Mouse (Mus musculus): Measurements from ENCODE around the gene Tac4.
A peak's percentile ranks its signal among the peaks of the same experiment; 100 is the strongest.

Gene Tac4

DNA sequence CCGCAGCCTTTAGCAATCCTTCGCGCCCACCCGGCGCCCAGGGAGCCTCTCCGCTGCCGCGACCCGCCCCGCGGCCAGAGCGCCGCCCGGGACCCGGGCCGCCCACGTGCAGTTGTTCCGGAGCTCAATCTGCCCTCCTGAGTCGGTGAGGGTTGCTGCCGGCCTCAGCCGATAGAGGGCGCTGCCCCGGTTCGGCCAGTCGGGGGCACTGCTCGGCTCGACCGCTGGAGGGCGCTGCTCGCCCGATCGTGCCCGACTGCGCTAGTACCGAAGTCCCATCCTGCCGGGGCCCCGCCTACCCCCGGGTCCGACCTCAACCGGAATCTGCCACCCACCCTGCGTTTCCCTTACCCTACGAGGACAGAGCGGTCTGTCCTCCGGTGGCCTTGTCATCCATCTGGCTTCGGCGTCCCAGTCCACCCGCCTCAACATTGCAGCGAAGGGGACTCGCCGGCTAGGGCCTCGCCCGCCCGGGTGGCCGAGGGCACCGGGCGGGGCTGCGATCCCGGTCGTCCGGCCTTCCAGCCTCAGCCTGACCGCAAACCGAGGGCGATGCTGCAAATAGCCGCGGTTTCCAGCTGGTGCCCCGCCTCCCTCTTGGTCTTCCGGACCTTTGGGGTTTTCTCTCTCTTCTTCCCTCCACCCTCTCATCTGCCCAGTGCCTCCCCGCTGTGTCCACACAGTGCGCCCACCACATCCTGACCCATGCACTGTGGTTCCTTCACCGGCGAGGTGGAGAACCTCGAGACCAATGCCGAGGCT is 2.1 kb upstream of the Tac4 start:
- peak; percentile 67 for DNase-seq (ENCODE audit: extremely low read depth, low read depth)

DNA sequence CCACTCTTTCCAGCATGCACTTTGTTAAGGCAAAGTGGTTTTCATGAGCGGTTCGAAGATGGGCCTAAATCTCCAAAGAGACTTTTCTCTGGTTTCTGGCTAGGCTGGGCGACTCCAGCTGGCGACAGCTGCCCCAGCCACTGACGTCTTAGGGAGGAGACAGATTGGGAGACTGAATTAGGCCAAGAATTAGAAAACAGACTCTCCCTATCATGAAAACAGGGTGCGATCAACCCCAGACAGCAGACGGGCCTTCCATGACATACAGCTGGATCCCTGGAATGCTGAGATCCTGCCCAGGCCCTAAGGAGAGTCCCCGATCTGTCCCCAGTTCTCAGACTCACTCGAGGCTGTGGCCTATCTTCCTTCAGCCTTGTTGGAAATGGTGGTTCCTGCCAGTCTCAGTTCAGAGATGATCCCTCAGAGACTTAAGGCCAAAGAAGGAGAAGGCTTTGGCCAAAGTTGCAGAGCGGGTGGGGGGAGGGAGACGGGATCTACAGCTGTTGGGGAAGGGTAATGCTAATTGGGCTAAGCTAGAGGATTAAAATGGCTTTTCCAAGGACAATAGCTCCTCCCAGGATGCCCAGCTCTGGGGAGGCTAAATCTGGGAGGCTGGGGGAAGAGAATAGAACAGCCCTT is 2.6 kb downstream of the Tac4 start:
- no peak for DNase-seq (ENCODE audit: extremely low read depth, low read depth)

DNA sequence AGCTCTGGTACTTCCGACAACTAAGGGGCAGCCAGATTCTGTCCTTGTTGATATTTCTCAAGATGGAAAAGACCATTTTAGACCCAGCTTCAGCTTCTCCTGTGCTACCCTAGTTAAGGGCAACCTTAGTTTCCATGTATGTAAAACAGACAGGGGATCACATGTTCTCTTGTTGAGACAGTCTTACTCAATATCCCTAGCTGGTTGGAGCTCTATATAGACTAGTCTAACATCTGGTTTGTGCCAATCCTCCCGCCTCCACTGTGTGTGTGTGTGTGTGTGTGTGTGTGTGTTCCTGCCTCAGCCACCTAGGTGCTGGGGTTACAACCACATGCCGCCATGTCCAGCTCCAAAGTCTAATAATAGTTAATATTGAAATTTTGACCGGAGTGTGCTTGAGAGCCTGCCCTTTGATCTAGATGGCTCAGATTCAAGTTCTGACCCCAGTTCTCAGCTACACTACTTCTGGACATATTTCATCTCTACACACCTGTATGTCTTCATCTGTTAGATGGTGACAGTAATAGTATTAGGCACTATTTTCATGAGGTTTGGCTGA is 3.2 kb downstream of the Tac4 start:
- no peak for DNase-seq (ENCODE audit: extremely low read depth, low read depth)

DNA sequence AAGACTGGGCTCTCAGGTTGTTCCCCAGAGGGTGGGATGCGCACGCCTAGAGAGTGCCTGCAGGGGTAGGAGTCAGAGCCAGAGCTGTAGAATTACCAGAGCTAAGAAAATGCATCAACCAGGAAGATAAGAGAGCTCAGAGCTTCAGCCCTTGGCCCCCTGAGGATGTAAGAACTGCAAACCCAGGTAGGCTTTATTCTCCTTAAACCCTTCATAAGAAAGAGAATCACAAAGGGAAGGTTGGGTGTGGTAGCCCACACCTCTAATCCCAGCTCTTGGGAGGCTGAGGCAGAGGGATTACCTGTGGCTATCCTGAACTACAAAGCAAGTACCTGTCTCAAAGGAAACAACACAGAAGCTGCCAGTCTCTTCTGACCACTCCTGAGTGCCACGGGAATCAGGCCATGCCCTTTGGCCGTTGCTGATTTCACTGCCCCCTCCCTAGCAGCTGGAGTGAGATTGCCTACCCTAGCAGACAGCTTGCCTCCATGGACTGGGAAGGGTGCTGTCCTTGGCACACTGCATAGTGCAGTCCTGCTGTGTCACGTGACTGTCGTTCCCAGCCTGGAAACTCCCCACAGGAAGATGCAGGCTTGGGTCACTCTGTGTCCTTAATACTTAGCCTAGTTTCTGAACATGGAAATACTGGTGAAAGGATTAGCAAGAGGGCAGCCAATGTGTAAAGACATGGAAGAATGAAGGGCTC is 5.4 kb downstream of the Tac4 start:
- DNase-seq (ENCODE audit: extremely low read depth, low read depth), result no peak

DNA sequence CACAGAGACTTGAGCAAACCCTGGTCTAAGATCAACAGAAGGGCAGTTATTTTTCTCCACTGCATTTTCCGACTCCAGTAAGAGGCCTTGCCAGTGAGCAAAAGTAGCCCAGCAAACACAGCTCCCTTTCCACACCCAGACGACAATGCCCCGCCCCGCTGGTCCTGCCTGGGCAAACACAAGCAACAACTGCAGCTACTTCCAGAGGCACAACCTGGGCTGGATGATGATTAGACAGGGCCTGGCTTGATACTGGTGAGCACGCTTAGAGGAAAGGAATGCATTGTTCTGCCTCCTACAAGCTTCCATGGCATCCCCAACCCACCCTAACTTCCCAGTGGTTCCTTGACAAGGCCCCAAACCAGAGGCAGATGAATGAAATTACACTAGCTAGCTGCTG is 12.3 kb downstream of the Tac4 start:
- no peak for DNase-seq (ENCODE audit: extremely low read depth, low read depth)

DNA sequence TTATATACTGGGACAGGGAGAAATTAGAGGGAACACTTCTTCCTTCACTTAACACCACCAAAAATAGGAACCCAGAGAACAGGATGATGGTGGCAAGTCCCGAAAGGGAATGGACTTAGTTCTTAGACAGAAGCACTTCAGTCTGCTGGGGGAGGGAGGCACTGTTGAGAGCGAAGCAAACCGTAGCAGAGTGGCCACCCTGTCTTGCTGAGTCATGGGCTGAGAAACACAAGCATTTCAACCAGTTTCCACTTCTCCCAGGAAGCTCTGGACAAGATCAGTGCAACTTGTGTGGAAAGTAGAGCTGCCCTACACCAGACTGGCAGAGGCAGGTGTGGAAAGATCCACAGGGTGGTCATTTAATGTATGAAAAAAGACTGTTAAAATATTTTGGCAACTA is 13.3 kb downstream of the Tac4 start:
- no peak for DNase-seq (ENCODE audit: extremely low read depth, low read depth)

DNA sequence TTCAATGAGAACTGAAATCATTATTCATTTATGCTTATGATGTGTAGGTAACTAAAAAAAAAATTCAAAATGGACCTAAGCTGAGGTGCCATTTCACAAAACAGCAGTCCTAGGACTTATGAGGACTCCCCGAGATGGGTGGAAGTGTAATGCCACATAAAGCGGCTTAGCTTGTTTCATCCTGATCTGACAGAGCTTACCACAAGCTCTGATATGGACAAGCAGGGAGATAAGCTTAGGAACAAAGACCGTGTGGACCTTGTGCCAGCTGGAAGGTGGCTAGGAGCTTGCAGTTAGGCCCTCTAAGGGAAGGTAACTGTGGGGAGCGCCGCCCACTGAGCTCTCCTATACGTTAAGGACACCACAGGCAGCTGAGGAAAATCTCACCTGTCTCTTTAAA is 14.7 kb downstream of the Tac4 start:
- no peak for DNase-seq (ENCODE audit: extremely low read depth, low read depth)

DNA sequence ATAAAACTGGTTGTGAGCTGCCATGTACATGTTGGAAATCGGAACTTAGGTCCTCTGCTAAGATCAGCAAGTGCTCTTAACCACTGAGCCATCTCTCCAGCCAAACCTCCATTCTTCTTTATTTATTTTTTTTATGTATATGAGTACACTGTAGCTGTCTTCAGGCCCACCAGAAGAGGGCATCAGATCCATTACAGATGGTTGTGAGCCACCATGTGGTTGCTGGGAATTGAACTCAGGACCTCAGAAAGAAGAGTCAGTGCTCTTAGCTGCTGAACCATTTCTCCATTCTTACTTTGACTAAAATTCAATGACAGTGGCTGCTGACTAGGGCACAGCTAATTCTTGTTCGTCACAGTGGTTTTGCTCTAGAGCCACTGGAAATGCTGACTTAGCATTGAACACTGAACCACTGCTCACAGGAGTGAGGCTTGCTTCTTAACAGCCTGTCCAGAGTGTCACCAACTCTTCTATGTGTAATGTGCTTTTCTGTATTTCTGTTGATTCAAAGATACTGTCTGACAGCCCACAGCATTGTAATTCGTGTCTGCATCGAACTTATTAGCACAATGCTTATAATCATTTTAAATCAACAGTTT is 17.8 kb downstream of the Tac4 start:
- no peak for DNase-seq (ENCODE audit: extremely low read depth, low read depth)

DNA sequence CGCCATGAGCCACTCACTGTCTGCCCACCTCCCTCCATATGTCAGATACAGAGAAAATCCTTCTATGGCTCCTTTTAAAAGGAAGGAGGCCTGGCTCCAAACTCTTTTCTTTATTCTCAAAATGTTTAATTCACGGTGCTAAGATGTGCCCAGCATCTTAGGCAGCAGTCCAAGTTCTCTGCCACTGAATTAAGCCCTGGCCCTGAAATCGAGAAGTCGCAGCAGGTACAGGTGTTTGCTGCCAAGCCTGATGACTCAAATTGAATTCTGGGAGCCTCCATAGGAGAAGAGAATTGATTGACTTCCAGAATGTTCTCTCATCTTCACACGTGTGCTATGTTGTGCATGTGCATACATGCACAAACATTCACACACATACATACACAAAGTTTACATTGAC is 21.0 kb downstream of the Tac4 start:
- DNase-seq (ENCODE audit: extremely low read depth, low read depth), result no peak

DNA sequence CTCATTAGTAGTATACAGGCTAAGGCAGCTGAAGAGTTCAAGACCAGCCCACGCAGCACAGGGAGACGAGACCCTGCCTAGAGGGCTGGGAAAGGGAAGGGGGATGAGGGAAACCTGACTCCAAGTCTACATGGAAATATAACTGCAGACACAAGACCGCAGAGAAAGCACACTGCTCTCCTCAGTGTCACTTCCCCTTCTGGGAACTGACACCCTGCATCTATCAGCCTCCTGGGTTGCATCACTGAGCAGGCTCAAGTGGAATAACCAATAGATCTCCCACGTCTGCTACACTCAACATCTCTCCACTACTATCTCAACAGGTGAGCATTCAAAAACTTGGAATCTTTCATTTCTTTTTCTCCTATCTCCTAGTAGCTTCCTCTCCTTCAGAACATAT is 30.7 kb downstream of the Tac4 start:
- DNase-seq (ENCODE audit: extremely low read depth, low read depth), result peak; percentile 34

DNA sequence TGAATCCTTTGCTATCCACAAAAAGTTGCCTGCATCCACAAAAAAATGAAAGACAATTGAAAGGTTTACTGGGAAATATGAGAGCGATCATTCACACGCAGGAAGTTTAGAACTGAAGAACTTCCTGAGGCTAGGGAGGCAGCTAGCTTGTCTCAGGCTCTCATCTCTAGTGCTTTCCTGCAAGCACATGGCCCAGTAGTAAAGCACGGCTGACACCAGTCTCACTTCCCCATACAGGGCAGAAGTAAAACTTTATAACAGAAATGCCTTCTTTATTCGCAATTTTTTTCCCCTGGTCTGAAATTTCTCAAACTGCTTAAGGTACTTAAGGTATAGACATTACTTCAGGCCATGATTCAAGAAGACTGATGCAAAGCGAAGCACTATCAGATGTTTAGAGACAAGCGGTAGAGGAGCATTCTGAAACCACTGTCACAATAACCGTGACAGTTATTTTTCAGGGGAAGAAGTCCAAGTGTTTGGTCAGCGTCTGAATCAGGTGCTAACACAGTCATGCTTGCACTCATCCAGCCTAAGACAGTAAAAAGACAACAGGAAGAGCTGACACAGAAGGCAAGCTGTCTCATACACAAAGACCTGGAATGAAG is 31.8 kb downstream of the Tac4 start:
- DNase-seq (ENCODE audit: extremely low read depth, low read depth), result no peak

DNA sequence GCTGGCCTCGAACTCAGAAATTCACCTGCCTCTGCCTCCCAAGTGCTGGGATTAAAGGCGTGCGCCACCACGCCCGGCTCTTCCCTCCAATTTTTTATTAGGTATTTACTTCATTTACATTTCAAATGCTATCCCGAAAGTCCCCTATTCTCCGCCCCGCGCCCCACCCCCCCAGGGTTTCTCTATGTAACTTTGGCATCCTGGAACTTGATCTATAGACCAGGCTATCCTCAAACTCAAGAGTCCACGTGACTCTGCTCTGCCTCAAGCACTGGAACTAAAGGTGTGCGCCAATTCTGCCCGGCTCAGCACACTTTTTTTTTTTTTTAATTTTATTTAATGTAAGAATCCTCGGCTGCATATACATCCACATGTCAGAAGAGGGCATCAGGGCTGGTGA is 34.4 kb downstream of the Tac4 start:
- no peak for DNase-seq (ENCODE audit: extremely low read depth, low read depth)

DNA sequence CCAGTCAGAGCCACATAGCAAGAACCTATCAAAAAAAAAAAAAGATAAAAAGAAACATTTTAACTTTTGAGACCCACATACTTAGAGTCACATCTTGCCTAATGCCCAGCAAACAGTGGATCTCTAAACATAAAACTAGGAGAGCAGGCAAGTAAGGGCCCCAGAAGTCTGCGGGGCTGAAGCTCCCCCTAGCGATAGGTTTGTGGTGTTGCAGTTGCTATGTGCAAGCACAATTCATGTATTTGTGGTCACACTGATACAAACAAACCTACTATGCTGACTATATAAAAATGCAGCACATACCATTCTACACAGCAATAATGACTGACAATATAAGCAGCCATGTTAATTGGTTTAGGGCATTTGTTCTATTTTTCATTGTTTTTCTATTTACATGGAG is 36.8 kb downstream of the Tac4 start:
- DNase-seq (ENCODE audit: extremely low read depth, low read depth), result peak; percentile 40

DNA sequence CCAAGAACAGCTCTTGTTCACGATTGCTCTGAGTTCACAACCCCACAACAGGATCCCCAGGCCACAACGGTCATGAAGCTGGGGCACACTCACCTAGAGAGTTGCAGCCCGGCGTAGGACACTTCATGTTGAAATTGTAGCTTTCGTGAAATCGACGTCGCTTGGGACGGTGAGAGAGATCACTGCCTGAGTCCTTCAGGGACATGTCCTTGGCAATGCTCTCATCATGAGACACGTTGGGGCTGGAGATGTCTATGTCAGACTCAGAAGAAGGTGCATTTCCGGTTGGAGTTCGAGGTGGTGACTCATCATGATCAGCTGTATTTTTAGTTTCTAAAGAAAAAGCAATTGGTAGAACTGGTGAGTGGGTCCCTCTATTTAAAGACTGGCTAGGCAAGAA is 38.6 kb downstream of the Tac4 start:
- DNase-seq (ENCODE audit: extremely low read depth, low read depth), result no peak

DNA sequence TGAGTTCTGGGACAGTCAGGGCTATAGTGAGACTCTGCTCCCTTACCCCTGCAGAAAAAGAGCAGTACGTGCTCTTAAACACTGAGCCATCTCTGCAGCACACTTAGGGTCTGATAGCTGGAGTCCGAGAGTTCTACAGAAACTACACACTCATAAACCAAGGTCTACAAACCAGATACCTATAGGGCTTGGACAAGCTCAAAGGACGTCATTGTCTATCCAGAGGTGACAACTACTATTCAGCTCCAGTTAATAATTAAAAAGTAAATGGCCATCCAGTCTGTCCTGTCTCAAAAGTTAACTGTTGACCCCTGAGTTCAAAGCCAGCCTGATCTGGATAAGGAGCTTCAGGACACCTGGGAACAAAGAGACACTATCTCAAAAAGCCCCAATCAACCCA is 40.4 kb downstream of the Tac4 start:
- DNase-seq (ENCODE audit: extremely low read depth, low read depth), result no peak

DNA sequence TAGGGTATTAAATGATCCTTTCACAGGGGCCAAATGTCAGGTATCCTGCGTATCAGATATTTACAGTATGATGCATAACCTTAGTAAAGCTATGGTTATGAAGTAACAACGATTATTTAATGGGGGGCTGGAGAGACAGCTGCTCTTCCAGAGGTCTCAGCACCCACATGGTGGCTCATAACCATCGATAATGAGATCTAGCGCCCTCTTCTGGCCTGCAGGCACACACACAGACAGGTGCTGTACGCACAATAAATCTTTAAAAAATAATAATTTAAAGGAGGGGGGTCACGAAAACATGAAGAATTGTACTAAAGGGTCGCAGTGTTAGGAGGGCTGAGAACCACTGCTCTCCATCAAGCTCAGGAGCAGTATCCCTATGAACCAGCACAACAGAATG is 44.3 kb downstream of the Tac4 start:
- no peak for DNase-seq (ENCODE audit: extremely low read depth, low read depth)

DNA sequence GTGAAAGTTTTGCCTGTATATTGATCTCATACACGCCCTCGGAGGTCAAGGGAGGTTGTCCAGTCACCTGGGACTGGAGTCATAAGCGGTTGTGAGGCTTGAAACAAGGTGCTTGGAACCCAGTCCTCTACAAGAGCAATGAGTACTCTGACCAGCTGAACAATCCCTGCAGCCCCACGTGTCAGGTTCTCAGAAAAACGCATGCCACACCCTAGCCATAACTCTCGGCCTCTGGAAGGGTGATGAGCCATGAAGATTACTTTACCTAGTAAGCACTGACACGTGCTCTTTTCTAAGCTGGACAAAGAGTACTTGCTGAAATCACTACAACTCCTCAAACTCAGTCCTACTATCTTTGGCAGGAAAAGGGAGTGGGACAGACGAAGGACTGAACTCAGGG is 46.2 kb downstream of the Tac4 start:
- no peak for DNase-seq (ENCODE audit: extremely low read depth, low read depth)

DNA sequence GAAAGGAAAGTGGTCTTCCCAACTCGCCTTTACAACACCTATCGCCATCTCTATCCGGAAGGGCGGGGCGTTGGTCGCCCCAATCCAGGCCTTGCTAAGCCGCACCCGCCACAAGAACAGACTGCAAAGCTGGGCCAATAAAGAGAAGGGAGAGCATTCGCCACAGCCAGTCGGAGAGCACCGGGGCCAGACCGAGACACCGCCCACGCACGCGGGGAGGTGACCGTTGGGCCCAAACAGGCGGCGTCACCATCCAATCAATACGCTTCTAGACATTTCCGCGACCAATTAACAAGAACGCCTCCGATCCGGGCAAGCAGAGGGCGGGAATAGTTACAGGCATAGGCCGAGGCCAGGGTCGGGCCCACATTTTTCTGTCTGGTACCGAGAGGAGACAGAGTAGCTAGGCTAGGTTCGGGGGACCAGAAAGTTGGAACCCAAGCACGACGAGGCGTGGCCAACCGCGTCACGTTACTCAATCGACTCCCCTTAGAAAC is 48.2 kb downstream of the Tac4 start:
- peak; percentile 96 for DNase-seq (ENCODE audit: extremely low read depth, low read depth)

DNA sequence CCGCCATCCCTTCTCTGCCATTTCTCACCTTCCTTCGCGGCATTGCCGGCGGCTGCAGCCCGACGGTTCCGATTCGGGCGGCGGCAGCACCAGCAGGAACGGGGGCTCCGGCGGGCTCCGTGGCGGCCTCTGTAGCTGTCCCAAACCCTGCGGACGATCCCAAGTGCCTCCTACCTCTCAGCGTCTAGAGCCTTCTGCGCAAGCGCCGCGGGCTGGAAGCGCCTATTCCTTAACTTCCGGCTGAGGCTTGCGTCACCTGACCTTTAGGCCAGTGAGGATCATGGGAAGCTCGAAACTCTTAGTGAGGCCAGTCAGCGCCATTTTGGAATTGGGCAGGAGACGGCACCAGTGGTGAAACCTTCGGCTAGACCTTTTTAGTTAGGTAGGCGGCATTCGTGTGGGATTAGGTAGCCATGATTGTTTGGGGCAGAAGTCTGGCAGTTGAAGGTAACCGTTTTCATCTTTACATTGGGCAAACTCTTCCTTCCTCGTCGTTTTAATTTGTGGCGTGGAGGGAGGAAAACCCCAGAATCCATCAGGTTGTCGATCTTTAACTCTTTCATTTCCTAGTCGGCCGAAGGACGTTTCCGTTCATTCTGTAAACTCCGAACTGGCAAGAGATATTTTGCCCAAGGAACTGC is 48.8 kb downstream of the Tac4 start, which contains the start of gene Kat7:
Gene Kat7 (minus strand): TSS at position 240 of the 641 bp plus-strand sequence.
- peak; percentile 99 for DNase-seq (ENCODE audit: extremely low read depth, low read depth)

DNA sequence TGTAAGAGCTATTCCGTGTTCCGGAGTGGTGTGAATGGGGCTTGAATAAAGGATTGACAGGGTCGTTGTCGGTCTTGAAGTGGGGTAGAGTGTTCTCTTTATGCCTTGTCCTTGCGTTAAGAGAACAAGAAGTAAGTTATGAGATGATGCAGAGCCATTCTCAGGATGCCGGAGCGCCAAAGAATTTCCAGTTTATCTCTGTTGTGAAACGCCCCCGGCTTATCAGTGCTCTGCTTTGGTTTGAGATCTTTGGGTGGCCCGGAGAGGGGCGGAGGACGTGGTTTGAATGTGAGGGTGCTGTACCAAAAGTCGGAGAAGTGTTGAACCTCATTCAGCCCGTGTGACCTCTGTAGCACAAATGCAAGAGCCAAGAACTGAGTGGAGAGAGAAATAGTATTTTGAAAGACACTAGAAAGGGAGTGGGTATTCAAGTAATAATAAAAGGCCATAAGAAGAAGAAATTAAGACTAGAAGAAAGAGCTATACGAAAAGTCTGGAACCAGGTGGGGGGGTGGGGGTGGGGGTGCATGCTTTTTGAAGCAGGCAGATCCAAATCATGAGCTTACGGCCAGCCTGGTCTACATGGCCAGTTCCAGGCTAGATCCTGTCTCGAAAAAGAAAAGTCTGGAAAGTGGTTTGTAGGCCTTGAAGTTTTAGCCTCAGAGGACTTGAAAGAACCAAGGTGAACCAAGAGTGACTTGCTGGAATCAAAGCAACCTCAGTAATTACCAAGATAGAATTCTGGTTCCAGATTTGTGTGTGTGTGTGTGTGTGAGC is 49.5 kb downstream of the Tac4 start:
- DNase-seq (ENCODE audit: extremely low read depth, low read depth), result no peak
